Mouse (Mus musculus) testis, adult 2 months (tissue): ENCODE measurements around the gene Rex1bd. TPM values are rescaled to one million over a fixed set of nuclear protein-coding genes. Genes with fewer than 3 reads are reported as not detected.

Experiments used
- H3K27ac ChIP-seq: fragments of 200-500 bp; 2 replicates; pipeline ENCODE4 v1.5.1; 2012; ENCODE audit warnings: low read depth, low read length; ENCODE audit not compliant: control insufficient read depth, insufficient read depth
- H3K27me3 ChIP-seq: fragments of 200-500 bp; 2 replicates; pipeline ENCODE4 v1.6.1; 2012; ENCODE audit warnings: mild to moderate bottlenecking, low read length, moderate library complexity; ENCODE audit not compliant: control insufficient read depth, insufficient read depth
- H3K36me3 ChIP-seq: fragments of 200-500 bp; 2 replicates; pipeline ENCODE4 v1.6.1; 2012; ENCODE audit warnings: mild to moderate bottlenecking, low read length; ENCODE audit not compliant: control insufficient read depth, insufficient read depth
- H3K4me1 ChIP-seq: fragments of 200-500 bp; 2 replicates; pipeline ENCODE4 v1.6.1; 2012; ENCODE audit warnings: low read length; ENCODE audit not compliant: control insufficient read depth, insufficient read depth
- H3K4me3 ChIP-seq: fragments of 200-500 bp; 2 replicates; pipeline ENCODE4 v1.5.1; 2012; ENCODE audit warnings: low read depth, mild to moderate bottlenecking, low read length, moderate library complexity, mixed read lengths; ENCODE audit not compliant: control insufficient read depth
- CTCF ChIP-seq: fragments of 200-500 bp; IDR thresholded peaks from 2 replicates; pipeline ENCODE4 v1.5.1; 2012; ENCODE audit warnings: low read depth, mild to moderate bottlenecking, inconsistent platforms, low read length, moderate library complexity; ENCODE audit not compliant: control insufficient read depth, insufficient read depth, insufficient replicate concordance
- POLR2A ChIP-seq: fragments of 200-500 bp; IDR thresholded peaks from 2 replicates; pipeline ENCODE4 v1.6.1; 2012; ENCODE audit warnings: low read depth, mild to moderate bottlenecking, inconsistent platforms, low read length, moderate library complexity; ENCODE audit not compliant: control insufficient read depth
- polyA plus RNA-seq: library from polyadenylated mRNA; depleted of rRNA; stranded (reverse); fragments of >200 nt; gene quantifications from 2 replicates; pipeline ENCODE4 v1.2.3, GENCODE M21; 2012

Rex1bd gene
- polyA plus RNA-seq, 1 experiment = 23.9 TPM

GRCm38 (mm10) chr8:70546412-70546811, 39.9 kb upstream of the Rex1bd start:
- TF ChIP-seq CTCF = no peak
- no peak for TF ChIP-seq POLR2A
- H3K36me3 ChIP-seq = no peaks in the 10 kb centered on the region
- no peak overlapping the region for H3K4me3 ChIP-seq
- H3K4me1 ChIP-seq = peaks cover 4% of the 10 kb centered on the region
- H3K27ac ChIP-seq = no peak overlapping the region
- no peaks in the 10 kb centered on the region for H3K27me3 ChIP-seq

- no peak for TF ChIP-seq POLR2A
- TF ChIP-seq CTCF = peak; percentile 22; the same call in 1 of the 2 replicates
- Histone ChIP-seq H3K27ac (peak overlapping the region; percentile 30), H3K36me3 (no peaks in the 10 kb centered on the region), H3K27me3 (no peaks in the 10 kb centered on the region), H3K4me1 (peaks cover 8% of the 10 kb centered on the region), H3K4me3 (no peak overlapping the region)
Measured at GRCm38 (mm10) chr8:70544200-70544687, 37.7 kb upstream of the Rex1bd start.

GRCm38 (mm10) chr8:70541081-70541480, 34.5 kb upstream of the Rex1bd start:
- Histone ChIP-seq H3K27me3 (no peaks in the 10 kb centered on the region), H3K36me3 (no peaks in the 10 kb centered on the region), H3K27ac (no peak overlapping the region), H3K4me1 (peaks cover 10% of the 10 kb centered on the region), H3K4me3 (peak overlapping the region; percentile 90)
- TF ChIP-seq POLR2A (no peak), CTCF (no peak)

GRCm38 (mm10) chr8:70540507-70541071, 34.0 kb upstream of the Rex1bd start:
- H3K4me1 ChIP-seq = peaks cover 10% of the 10 kb centered on the region
- peak overlapping the region; percentile 91 for H3K27ac ChIP-seq
- no peaks in the 10 kb centered on the region for H3K27me3 ChIP-seq
- no peak for TF ChIP-seq POLR2A
- no peak for TF ChIP-seq CTCF
- H3K36me3 ChIP-seq = no peaks in the 10 kb centered on the region
- H3K4me3 ChIP-seq = peak overlapping the region; percentile 90

GRCm38 (mm10) chr8:70540013-70540506, 33.5 kb upstream of the Rex1bd start:
- peaks cover 10% of the 10 kb centered on the region for H3K4me1 ChIP-seq
- TF ChIP-seq POLR2A = no peak
- TF ChIP-seq CTCF = no peak
- H3K27ac ChIP-seq = peak overlapping the region; percentile 91
- H3K4me3 ChIP-seq = peak overlapping the region; percentile 90
- H3K27me3 ChIP-seq = no peaks in the 10 kb centered on the region
- H3K36me3 ChIP-seq = no peaks in the 10 kb centered on the region

- Histone ChIP-seq H3K27ac (peak within 1 kb of the TSS; percentile 98), H3K4me3 (peak within 1 kb of the TSS; percentile 90), H3K27me3 (no peaks in the 10 kb centered on the region), H3K4me1 (peaks cover 10% of the 10 kb centered on the region), H3K36me3 (no peaks in the 10 kb centered on the region; the same call in 1 of the 2 replicates)
- TF ChIP-seq CTCF (0 out of 2 replicates have a peak, but pooled peaks have one; percentile 2), POLR2A (peak; percentile 86)
Measured at GRCm38 (mm10) chr8:70539077-70539813, 32.7 kb upstream of the Rex1bd start, which contains the start of gene Ell. Gene Ell (plus strand): TSS chr8:70539457.

- no peaks in the 10 kb centered on the region; the same call in 1 of the 2 replicates for H3K36me3 ChIP-seq
- H3K4me1 ChIP-seq = peaks cover 10% of the 10 kb centered on the region
- H3K4me3 ChIP-seq = peak overlapping the region; percentile 90
- peak overlapping the region; percentile 98 for H3K27ac ChIP-seq
- TF ChIP-seq POLR2A = peak; percentile 21
- no peak for TF ChIP-seq CTCF
- no peaks in the 10 kb centered on the region for H3K27me3 ChIP-seq
Measured at GRCm38 (mm10) chr8:70538633-70539076, 32.1 kb upstream of the Rex1bd start.
